Mouse (Mus musculus) lung, postnatal 0 days (tissue): Measurements from ENCODE around the gene Cadm4.

ENCODE experiments used
- CTCF ChIP-seq: IDR thresholded peaks from 2 replicates; pipeline ENCODE4 v1.5.1; 2016; ENCODE audit warnings: antibody characterized with exemption, mild to moderate bottlenecking
- EP300 ChIP-seq: IDR thresholded peaks from 2 replicates; pipeline ENCODE4 v1.6.1; 2016; ENCODE audit warnings: antibody characterized with exemption, mild to moderate bottlenecking, control low read depth

- TF ChIP-seq CTCF (no peak), EP300 (no peak)
These were observed 41.9 kb downstream of the Cadm4 start for GRCm38 (mm10) chr7:24523723-24524122.
